Mouse (Mus musculus): ENCODE measurements around the gene Clstn3. TPM values are rescaled to one million over a fixed set of nuclear protein-coding genes. Genes with fewer than 3 reads are reported as not detected.
"Not testable (repeated sequence)": the region's sequence is repeated elsewhere in the genome, so short reads cannot be mapped to it uniquely, and the experiment has no call there.

The Clstn3 gene
- total RNA-seq (2014; fragmentation: Nextera tagmentation) (11.5 and 18.4 TPM in 2 replicates), total RNA-seq (2017) (7.5 and 19.9 TPM in 2 replicates)

DNA sequence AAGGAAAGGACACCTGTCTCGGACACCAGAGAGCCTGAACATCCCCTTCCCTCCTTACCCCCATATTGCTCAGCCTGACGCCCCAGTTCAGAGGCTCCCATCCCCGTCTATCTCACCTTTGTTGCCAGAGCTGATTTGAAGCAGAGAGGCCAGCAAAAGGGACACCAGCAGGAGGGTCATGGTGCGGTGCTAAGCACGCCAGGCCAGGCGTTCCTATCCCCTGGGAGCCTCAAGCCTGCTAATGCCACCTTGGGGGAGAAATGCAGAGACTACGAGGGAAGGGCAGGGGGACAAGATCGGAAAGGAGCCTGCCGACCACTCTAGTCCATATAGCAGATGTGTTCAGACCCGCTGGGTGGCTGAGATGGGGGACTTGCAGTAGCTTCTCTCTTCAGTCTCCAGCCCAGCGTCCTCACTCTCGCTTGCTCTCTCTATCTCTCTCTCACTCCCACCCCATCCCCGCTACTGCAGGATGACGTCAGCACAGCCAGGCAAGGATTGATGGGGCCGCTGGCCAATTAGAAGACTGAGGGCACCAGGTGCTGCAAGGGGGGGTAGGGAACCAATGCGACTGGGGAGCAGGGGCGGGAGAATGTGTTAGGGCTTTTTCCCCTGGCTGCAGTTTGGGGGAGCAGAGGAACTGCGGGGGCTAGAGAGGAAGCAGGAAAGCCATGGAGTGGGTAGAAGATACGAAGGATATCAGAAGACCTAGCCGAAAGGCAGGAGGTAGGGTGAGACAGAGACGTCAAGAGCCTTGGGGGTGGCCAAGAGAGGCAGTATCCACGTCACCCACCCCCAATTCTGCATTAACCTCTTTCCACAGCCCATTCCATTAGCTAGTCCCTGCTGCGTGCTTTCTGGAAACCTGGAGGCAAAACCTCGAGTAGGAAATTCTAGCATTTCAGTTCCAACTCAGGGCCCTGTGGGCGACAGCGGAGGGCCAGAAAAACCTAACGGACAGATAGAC is at the start of gene Clstn3:
Clstn3 (minus strand) TSS at position 490 of the 967 bp plus-strand sequence.
- ATAC-seq (replicated peaks; ENCODE audit: low FRiP score, low TSS enrichment, poor library complexity, severe bottlenecking), result peak; percentile 99

DNA sequence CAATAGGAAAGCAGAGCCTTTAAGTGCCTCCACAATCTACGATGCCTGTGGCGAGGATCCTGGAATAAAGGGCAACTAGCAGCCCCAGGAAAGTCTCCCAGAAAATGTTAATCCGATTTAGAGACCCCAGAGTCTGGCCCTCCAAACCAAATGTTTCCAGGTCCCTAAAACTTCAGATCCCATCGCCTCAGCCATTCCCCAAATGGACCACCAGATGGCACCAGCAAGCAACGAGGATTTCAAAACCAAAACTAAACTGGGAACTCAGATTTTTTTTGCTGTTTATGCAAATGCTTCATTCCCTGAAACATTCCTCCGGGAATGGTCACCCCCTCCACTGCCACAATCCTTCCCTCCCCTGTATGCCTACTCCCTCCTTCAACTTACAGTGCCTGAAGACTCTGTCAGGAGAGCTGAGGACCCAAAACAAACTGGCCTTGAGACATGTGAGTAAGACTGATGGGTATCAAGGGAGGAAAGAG is 47.8 kb upstream of the Clstn3 start, which contains the start of gene C1ra:
C1ra (plus strand) TSS at position 51 of the 482 bp plus-strand sequence.
- no peak; the same call in 1 of the 2 replicates for ATAC-seq (replicated peaks; ENCODE audit: low FRiP score, low TSS enrichment, poor library complexity, severe bottlenecking)

DNA sequence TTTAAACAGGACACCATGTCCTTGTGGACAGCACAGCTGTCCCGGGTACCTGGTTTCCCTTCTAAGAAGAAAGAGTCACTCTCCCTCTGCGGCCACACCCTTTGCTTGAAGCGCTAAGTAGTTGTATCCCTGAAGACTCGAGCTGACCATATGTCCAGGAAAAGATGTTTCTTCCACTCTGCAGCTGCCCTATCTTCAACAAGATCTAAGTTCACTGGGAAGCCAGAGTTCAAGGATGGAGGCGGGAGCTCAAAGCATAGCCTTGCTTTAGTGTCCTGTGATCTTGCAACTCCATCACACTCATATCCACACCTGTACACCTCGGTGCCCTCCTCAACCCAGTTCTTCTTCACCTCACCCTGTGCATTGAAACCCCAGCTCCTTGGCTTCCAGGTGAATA is 47.3 kb upstream of the Clstn3 start:
- ATAC-seq (replicated peaks; ENCODE audit: low FRiP score, low TSS enrichment, poor library complexity, severe bottlenecking), result no peak

DNA sequence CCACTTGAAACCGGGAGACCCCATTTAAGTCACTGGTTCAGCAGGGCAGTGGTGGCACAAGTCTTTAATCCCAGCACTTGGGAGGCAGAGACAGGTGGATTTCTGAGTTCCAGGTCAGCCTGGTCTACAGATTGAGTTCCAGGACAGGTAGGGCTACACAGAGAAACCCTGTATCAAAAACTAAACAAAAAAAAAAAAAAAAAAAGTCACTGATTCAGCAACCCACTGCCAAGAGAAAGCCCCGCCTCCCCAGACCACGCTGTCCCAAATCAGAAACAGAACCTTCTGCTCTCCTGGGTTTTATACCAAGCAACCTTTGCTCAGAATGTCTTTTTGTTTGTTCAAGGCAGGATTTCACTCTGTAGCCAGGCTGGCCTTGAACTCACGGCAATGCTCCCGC is 44.6 kb upstream of the Clstn3 start:
- not testable (repeated sequence) for ATAC-seq (replicated peaks; ENCODE audit: low FRiP score, low TSS enrichment, poor library complexity, severe bottlenecking)

DNA sequence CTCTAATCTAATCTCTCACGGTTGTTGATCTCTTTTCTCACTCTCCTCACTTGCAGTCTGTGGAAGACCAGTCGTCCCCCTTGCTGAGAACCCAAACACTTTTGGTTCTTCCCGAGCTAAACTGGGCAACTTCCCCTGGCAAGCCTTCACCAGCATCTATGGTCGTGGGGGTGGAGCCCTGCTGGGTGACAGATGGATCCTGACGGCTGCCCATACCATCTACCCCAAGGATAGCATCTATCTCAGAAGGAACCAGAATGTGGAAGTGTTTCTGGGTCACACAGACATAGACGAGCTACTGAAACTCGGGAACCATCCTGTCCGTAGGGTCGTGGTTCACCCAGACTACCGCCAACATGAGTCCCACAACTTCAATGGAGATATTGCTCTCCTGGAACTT is 43.7 kb upstream of the Clstn3 start:
- no peak for ATAC-seq (replicated peaks; ENCODE audit: low FRiP score, low TSS enrichment, poor library complexity, severe bottlenecking)

DNA sequence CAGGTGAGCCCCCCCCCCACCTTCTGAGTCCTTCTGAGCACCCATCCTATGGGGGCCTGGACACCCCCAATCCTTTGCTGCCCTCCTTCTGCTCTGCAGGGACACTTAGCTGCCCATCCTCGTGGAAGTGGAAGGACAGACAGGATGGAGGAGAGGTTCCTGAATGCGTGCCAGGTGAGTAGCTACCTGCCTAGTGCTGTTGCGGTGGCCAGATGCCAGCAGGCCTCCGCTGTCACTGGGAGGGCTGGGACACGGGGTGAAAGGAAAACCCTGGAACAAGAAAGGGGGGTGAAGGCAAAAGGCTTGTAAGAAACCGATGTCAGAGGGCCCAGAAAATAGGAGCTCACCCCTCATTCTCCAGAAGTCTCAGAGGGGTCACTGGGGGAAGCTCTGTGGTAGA is 42.4 kb upstream of the Clstn3 start:
- ATAC-seq (replicated peaks; ENCODE audit: low FRiP score, low TSS enrichment, poor library complexity, severe bottlenecking), result no peak

DNA sequence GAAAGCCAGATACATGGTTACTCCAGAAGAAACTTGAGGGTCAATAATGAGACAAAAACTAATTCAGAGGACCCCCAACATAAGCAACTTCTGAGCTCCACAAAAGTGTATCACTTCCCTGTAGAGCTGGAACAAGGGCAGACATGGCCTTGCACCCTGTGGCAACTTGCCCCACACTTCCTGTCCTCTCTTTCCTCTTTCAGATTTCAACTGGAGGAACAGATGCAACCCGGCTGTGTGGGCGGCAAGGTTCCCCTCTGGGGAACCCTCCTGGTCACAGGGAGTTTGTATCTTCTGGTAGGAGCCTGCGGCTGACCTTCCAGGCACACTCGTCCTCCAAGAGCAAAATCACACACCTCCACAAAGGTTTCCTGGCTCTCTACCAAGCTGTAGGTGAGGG is 40.4 kb upstream of the Clstn3 start:
- no peak for ATAC-seq (replicated peaks; ENCODE audit: low FRiP score, low TSS enrichment, poor library complexity, severe bottlenecking)

DNA sequence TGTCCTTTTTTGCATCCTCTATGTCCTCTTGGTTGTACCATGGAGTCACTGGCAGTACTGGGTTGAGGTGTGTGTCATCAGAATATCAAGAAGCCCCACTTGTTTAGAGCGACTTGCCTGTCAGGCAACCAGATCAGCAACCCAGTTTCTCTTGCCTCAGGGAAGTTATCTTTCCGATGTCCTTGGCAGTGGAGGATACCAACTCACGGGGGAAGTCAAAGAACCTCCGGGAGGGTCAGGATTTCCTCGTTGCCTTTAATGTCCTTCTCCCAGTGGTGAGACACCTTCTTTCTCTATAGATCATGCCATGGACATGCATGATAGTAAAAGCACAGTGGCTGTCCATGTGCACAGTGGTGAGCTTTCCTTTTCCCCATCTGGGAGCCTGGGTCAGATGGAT is 37.4 kb upstream of the Clstn3 start:
- no peak for ATAC-seq (replicated peaks; ENCODE audit: low FRiP score, low TSS enrichment, poor library complexity, severe bottlenecking)

DNA sequence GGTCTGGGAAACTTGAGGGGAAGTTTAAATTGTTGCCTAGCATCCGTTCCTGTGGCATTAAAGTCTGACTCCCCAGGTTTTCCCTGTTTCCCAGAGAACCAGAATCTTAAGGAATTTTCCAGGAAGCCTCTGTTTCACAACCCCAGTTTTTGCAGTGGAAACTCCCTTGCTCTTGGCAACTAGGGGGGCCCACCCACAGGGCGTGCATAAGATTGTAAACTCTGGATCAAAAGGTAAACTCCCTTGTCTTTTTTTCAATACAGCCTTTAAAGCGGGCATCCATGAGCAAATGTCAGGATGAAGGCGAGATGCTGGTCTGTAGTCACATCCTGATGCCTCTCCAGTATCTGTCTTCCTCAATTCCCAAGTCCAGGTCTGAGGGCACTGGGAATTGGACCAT is 36.9 kb upstream of the Clstn3 start:
- no peak for ATAC-seq (replicated peaks; ENCODE audit: low FRiP score, low TSS enrichment, poor library complexity, severe bottlenecking)

DNA sequence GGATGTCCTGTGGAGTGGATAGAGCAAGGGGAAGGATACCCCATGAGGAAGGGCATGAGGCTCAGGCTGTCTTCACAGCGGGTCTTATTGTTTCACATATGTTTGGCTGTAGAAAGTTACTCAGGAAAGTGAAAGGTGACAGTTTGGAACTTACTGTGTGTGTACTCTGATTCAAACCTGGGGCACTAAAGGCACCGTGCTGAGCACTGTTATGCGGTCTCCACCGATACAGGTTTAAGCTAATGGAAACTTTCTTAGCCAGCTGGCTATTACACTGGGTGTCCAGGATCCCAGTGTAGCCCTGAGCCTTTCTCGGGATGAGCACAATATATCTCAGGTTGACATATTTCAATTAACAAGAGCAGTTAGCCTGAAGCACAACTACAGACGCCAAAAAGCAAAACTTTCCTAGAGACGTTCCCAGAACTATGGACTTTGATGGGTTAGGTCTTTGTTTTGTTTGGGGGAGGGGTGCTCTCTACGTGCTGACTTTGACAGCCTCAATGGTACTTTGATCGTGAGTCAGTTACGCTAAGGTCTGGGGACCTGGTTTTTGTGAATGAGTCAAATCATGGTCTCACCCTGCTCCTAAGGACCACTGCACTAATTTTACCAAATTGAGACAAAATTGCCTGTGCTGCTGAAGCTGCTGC is 35.4 kb upstream of the Clstn3 start:
- ATAC-seq (replicated peaks; ENCODE audit: low FRiP score, low TSS enrichment, poor library complexity, severe bottlenecking), result no peak

DNA sequence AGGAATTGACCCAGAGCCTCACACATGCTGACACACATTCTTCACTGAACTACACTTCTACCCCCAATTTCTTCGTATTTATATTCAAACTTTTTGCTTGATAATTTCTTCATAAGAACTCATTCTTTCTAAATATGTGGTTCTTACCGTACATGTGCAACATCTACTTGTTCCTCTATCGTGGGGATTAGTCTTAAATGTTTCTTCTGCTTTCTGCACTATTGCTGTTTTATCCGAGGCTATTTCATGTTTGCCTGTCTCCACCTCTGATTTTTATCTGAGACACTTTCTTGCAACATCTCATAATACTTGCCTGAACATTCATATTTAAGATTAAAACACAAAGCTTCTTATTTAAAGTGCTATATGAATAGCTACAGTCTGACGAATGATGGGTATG is 31.5 kb upstream of the Clstn3 start:
- ATAC-seq (replicated peaks; ENCODE audit: low FRiP score, low TSS enrichment, poor library complexity, severe bottlenecking), result no peak

DNA sequence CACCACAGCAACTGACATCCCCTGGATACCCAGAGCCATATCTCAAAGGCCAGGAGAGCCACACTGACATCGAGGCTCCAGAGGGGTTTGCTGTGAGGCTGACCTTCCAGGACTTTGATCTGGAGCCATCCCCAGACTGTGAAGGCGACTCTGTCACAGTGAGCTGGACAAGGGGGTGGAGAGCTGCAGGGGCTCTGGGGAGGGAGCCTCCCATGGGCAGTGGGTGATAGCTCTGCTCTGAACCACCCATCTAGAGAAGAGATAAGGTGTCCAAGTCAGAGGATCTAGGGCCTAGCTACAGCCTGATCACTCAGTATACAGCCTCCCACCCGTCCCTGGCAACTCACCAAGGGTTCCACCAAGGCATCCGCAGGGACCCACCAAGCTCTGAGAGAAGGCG is 29.3 kb upstream of the Clstn3 start:
- ATAC-seq (replicated peaks; ENCODE audit: low FRiP score, low TSS enrichment, poor library complexity, severe bottlenecking), result peak; percentile 49

DNA sequence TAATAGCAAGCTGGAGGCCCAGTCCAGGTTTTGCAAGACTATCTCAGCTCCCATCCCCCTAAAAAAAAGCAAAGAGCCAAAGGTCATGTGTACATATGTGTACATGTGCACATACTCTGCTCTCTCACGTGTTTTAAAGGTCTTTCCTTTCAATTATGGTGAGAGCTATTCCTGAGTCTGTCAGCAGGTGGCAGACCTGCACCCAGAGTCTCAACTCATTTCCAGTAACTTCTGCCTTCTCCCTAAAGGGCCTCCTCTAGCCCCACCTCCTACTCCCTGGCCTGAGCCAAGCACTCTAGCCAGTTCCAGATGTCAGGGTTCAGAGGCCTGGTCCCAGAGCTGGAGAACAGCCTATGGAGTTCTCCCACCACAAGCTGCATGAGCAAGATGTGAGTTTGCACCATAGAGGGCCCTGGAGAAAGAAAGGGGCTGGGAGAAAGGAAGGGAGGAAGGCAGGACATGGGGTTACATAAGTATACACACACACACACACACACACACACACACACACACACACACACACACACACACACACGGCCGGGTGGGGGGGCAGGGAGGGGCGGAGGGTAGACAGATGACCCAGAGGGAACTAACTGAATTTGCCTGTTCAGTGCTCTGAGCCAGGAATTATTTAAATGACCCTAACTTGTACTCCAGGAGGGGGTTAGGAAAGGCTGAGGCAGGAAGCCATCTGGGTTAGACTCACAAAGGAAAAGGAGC is 28.4 kb upstream of the Clstn3 start, which contains the start of gene C1rl:
C1rl (plus strand) TSS at position 272 of the 720 bp plus-strand sequence.
- peak; percentile 92 for ATAC-seq (replicated peaks; ENCODE audit: low FRiP score, low TSS enrichment, poor library complexity, severe bottlenecking)

DNA sequence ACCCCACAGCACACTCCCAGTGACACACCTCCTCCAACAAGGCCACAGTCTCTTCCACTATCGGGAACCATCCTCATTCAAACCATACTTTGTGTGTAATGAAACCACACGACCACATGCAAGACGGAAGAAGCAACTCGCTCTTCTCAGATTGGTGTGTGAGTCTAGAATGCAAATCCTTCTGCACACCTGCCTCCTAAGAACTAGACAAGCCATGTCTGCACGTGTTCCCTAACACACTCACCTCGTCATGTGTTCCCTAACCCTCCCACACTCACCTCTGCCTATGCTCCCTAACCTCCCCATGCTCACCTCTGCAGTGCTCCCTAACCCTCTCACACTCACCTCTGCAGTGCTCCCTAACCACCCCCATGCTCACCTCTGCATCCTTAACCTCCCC is 26.8 kb upstream of the Clstn3 start:
- no peak for ATAC-seq (replicated peaks; ENCODE audit: low FRiP score, low TSS enrichment, poor library complexity, severe bottlenecking)

DNA sequence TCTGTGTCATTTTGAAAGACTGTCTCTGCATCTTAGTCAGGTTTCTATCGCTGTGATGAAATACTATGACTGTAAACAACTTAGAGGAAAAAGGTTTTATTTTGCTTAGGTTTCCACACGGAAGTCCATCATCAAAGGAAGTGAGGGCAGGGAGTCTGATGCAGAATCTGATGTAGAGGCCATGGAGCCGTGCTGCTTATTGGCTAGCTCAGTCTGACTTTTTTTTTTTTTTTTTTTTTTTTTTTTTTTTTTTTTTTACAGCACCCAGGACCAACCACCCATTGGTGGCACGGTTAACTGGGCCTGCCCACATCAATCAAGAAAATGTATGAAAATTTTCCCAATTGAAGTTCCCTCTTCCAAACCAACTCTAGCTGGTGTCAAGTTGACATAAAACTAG is 24.4 kb upstream of the Clstn3 start:
- no peak for ATAC-seq (replicated peaks; ENCODE audit: low FRiP score, low TSS enrichment, poor library complexity, severe bottlenecking)

DNA sequence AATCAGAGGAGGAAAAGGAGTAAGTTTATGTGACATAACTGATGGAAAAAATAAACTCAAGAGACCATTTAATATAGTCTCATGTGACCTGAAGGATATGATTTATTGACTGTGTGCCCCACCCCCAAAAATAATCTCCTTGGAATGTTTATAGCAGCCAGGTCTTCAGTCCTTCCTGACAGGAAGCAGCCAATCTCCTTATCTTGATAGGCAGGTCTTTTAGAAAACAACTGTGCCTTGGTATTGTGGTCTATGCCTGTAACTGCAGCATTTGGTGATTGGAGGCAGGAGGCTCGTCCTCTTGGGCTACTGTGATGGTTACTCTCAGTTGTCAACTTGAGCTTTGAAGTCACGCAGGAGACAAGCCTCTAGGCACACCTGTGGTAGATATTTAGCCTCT is 22.9 kb upstream of the Clstn3 start:
- peak; percentile 68; the same call in 1 of the 2 replicates for ATAC-seq (replicated peaks; ENCODE audit: low FRiP score, low TSS enrichment, poor library complexity, severe bottlenecking)

DNA sequence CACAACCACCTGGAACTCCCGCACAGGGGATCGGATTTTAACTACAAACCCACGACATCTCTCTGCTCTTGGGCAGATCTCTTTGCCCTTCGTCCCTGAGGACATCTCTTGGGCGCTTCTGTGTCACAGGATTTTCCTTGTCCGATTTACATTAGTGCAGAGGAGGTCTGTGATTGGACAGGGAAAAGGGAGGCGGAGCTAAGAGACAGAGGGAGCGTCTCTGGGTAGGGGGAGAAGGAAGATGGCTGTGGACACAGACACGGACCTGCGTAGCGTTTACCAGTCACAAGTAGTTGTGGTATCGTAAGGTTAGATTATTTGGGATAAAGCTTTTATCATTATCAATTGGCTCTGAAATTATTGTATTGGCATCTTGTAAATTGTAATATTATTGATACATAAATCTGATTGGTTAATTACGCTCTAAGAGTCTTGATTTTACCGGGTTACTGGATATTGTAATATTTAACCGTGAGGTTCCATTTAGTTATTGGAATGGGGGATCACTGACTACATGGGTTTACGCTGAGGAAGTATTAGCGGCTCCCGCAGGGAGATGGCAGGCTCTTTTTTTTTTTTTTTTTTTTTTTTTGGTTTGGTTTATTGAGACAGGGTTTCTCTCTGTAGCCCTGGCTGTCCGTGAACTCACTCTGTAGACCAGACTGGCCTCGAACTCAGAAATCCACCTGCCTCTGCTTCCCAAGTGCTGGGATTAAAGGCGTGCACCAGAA is 21.0 kb upstream of the Clstn3 start:
- ATAC-seq (replicated peaks; ENCODE audit: low FRiP score, low TSS enrichment, poor library complexity, severe bottlenecking), result no peak

DNA sequence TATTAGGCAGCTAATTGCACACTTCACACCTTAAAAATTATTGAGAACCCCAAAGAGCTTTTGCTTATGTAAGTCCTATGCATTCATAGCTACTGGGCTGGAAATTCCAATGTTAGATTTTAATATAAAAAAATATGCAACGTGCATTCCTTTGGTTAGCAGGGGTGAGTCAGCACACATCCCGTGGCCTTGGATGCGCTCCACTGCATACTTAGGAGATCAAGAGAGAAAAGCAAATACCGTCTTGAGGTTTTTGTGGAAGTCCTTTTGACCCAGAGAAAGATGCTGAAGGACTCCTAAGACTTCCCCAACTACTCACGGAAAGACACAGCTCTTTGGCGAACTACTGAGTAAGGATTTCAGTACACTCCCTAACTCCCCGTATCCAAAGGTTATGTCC is 20.3 kb upstream of the Clstn3 start:
- ATAC-seq (replicated peaks; ENCODE audit: low FRiP score, low TSS enrichment, poor library complexity, severe bottlenecking), result no peak

DNA sequence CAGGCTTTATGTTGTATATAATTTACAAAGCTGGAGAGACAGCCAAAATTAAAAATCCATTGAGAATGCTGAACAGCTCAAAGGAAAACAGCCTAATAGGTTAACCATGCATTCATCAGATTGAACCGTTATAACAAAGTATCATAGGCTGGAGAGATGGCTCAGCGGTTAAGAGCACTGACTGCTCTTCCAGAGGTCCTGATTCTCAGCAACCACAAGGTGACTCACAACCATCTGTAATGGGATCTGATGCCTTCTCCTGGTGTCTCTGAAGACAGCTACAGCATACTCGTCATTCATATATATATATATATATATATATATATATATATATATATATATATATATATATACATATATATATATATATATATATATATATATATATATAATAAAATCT is 19.2 kb upstream of the Clstn3 start:
- ATAC-seq (replicated peaks; ENCODE audit: low FRiP score, low TSS enrichment, poor library complexity, severe bottlenecking), result not testable (repeated sequence)
